Comparison of ENCODE assay signal across 14 mouse cellular contexts in genomic region chr13:4772324-4772723, GRCm38 (mm10).
DNase-seq lines count a peak whose midpoint lies in the region; ATAC-seq and TF ChIP-seq lines count a peak whose summit lies in the region.
"Had no signal": no experiment of that assay in that cellular context is flagged by ENCODE, and none has a peak within 500 bp of the region (broad histone marks: within the 10 kb centered on the region; RNA-seq: fewer than 3 reads in every experiment).

No protein-coding gene starts in this region.

- H3K4me1 ChIP-seq in stomach, embryonic 14.5 days (ENCODE audit: control insufficient read depth, insufficient read depth, low read length), result 0 out of 2 replicates have a peak, but pooled peaks cover 7% of the 10 kb centered on the region
- H3K4me1 ChIP-seq in stomach, postnatal 0 days (replicated peaks; ENCODE audit: control insufficient read depth, insufficient read depth), result no peaks in the 10 kb centered on the region
- H3K4me1 ChIP-seq in heart, embryonic 15.5 days (replicated peaks), result peaks cover 3% of the 10 kb centered on the region; the same call in 1 of the 2 replicates
- H3K4me1 ChIP-seq in forebrain, postnatal 0 days (ENCODE audit: insufficient read depth), result peaks cover 5% of the 10 kb centered on the region; the same call in 1 of the 2 replicates
- H3K4me1 ChIP-seq in midbrain, postnatal 0 days (ENCODE audit: insufficient read depth, low read length), result no peaks in the 10 kb centered on the region

- TF ChIP-seq CTCF in stomach, postnatal 0 days (IDR thresholded peaks at IDR 0.05; ENCODE audit: low read depth), result no peak
- TF ChIP-seq CTCF in forebrain, postnatal 0 days (IDR thresholded peaks at IDR 0.05; ENCODE audit: low read depth), result no peak
- no peak for TF ChIP-seq CTCF in midbrain, postnatal 0 days (IDR thresholded peaks at IDR 0.05)

- H3K9ac ChIP-seq in stomach, embryonic 14.5 days (replicated peaks; ENCODE audit: low read depth, low read length), result no peak overlapping the region
- no peak overlapping the region for H3K9ac ChIP-seq in stomach, postnatal 0 days (ENCODE audit: low read length)
- H3K9ac ChIP-seq in heart, embryonic 15.5 days, result no peak overlapping the region
- H3K9ac ChIP-seq in forebrain, postnatal 0 days, result no peak overlapping the region
- no peak overlapping the region for H3K9ac ChIP-seq in midbrain, postnatal 0 days (replicated peaks; ENCODE audit: low read length, poor library complexity, severe bottlenecking)
- H3K9ac ChIP-seq: forebrain, embryonic 13.5 days; hindbrain, embryonic 14.5 days; midbrain, embryonic 13.5 days; neural tube, embryonic 15.5 days had no signal

- WGBS in stomach, embryonic 14.5 days, result 85% methylated on average over 2 of the region's 2 CpGs
- WGBS in stomach, postnatal 0 days, result 72% methylated on average over 2 of the region's 2 CpGs
- 78% methylated on average over 2 of the region's 2 CpGs for WGBS in heart, embryonic 15.5 days
- WGBS in forebrain, postnatal 0 days, result 80% methylated on average over 2 of the region's 2 CpGs
- WGBS in midbrain, postnatal 0 days, result 88% methylated on average over 2 of the region's 2 CpGs

- no peak overlapping the region for H3K4me2 ChIP-seq in stomach, embryonic 14.5 days (replicated peaks; ENCODE audit: low read depth, low read length)
- no peak overlapping the region for H3K4me2 ChIP-seq in stomach, postnatal 0 days (replicated peaks; ENCODE audit: low read depth)
- H3K4me2 ChIP-seq in heart, embryonic 15.5 days, result no peak overlapping the region
- no peak overlapping the region for H3K4me2 ChIP-seq in forebrain, postnatal 0 days (ENCODE audit: low read depth)
- H3K4me2 ChIP-seq in midbrain, postnatal 0 days (ENCODE audit: low read depth, low read length, poor library complexity, severe bottlenecking), result no peak overlapping the region
- H3K4me2 ChIP-seq: forebrain, embryonic 13.5 days; hindbrain, embryonic 14.5 days; midbrain, embryonic 13.5 days; neural tube, embryonic 15.5 days had no signal

- no peaks in the 10 kb centered on the region for H3K9me3 ChIP-seq in stomach, embryonic 14.5 days (ENCODE audit: control insufficient read depth, low read depth, low read length)
- no peaks in the 10 kb centered on the region for H3K9me3 ChIP-seq in stomach, postnatal 0 days (ENCODE audit: control insufficient read depth, low read length)
- H3K9me3 ChIP-seq in heart, embryonic 15.5 days (replicated peaks), result no peaks in the 10 kb centered on the region
- H3K9me3 ChIP-seq in forebrain, postnatal 0 days (ENCODE audit: low read length), result no peaks in the 10 kb centered on the region
- H3K9me3 ChIP-seq in midbrain, postnatal 0 days (ENCODE audit: low read length), result no peaks in the 10 kb centered on the region
- H3K9me3 ChIP-seq: forebrain, embryonic 13.5 days; midbrain, embryonic 13.5 days; neural tube, embryonic 15.5 days had no signal

- DNase-seq in frontal cortex, postnatal 10 days (ENCODE audit: low spot score in 2 of 2), result no peak
- no peak for DNase-seq in stomach, postnatal 0 days (ENCODE audit: low spot score)
- no peak for DNase-seq in thymus, adult 18-20 months
- no peak for DNase-seq in forebrain, postnatal 0 days
- no peak for DNase-seq in midbrain, postnatal 0 days (ENCODE audit: low spot score)
- DNase-seq: layer of hippocampus, postnatal 36 days; thymus, postnatal 14 days had no signal

- no peak for TF ChIP-seq EP300 in stomach, postnatal 0 days (optimal IDR thresholded peaks at IDR 0.05)

- H3K27me3 ChIP-seq in stomach, embryonic 14.5 days (ENCODE audit: control insufficient read depth, insufficient read depth, low read length), result no peaks in the 10 kb centered on the region
- H3K27me3 ChIP-seq in stomach, postnatal 0 days (ENCODE audit: control insufficient read depth, insufficient read depth, low read length), result no peaks in the 10 kb centered on the region
- no peaks in the 10 kb centered on the region for H3K27me3 ChIP-seq in heart, embryonic 15.5 days
- H3K27me3 ChIP-seq in forebrain, postnatal 0 days (ENCODE audit: insufficient read depth, low read length), result no peaks in the 10 kb centered on the region
- no peaks in the 10 kb centered on the region for H3K27me3 ChIP-seq in midbrain, postnatal 0 days (ENCODE audit: insufficient read depth, low read length)
- H3K27me3 ChIP-seq: forebrain, embryonic 13.5 days; midbrain, embryonic 13.5 days; neural tube, embryonic 15.5 days had no signal

- peak; percentile 33; the same call in 1 of the 2 replicates for ATAC-seq in frontal cortex, adult (ENCODE audit: low TSS enrichment)
- no peak for ATAC-seq in stomach, embryonic 14.5 days (ENCODE audit: insufficient number of reproducible peaks, insufficient read depth, low FRiP score, low read depth)
- no peak for ATAC-seq in stomach, postnatal 0 days (ENCODE audit: low FRiP score, low TSS enrichment)
- ATAC-seq in heart, embryonic 15.5 days (replicated peaks; ENCODE audit: insufficient number of reproducible peaks, insufficient read depth, low FRiP score, low read depth), result no peak
- no peak for ATAC-seq in forebrain, postnatal 0 days
- ATAC-seq in midbrain, postnatal 0 days (ENCODE audit: low FRiP score), result no peak

- no peak overlapping the region for H3K4me3 ChIP-seq in stomach, embryonic 14.5 days (ENCODE audit: low read depth, low read length)
- no peak overlapping the region for H3K4me3 ChIP-seq in stomach, postnatal 0 days (ENCODE audit: low read depth, low read length)
- H3K4me3 ChIP-seq in heart, embryonic 15.5 days, result no peak overlapping the region
- no peak overlapping the region for H3K4me3 ChIP-seq in forebrain, postnatal 0 days (ENCODE audit: low read depth, low read length)
- H3K4me3 ChIP-seq in midbrain, postnatal 0 days (ENCODE audit: low read depth, low read length), result no peak overlapping the region
- H3K4me3 ChIP-seq: forebrain, embryonic 13.5 days; midbrain, embryonic 13.5 days; neural tube, embryonic 15.5 days had no signal

- H3K27ac ChIP-seq in stomach, embryonic 14.5 days (ENCODE audit: low read length), result peak overlapping the region; percentile 6; the same call in 1 of the 2 replicates
- H3K27ac ChIP-seq in stomach, postnatal 0 days (replicated peaks), result no peak overlapping the region; the same call in 1 of the 2 replicates
- H3K27ac ChIP-seq in heart, embryonic 15.5 days, result 0 out of 2 replicates have a peak overlapping the region, but pooled peaks have one; percentile 40
- H3K27ac ChIP-seq in forebrain, postnatal 0 days (ENCODE audit: low read depth, low read length), result no peak overlapping the region
- H3K27ac ChIP-seq in midbrain, postnatal 0 days (ENCODE audit: low read depth, low read length), result no peak overlapping the region
- H3K27ac ChIP-seq: forebrain, embryonic 13.5 days; hindbrain, embryonic 14.5 days; midbrain, embryonic 13.5 days; neural tube, embryonic 15.5 days had no signal

- H3K36me3 ChIP-seq in stomach, embryonic 14.5 days (ENCODE audit: control insufficient read depth, insufficient read depth, low read length), result no peaks in the 10 kb centered on the region
- H3K36me3 ChIP-seq in stomach, postnatal 0 days (ENCODE audit: control insufficient read depth, insufficient read depth, low read length), result no peaks in the 10 kb centered on the region
- no peaks in the 10 kb centered on the region for H3K36me3 ChIP-seq in heart, embryonic 15.5 days
- no peaks in the 10 kb centered on the region for H3K36me3 ChIP-seq in forebrain, postnatal 0 days (ENCODE audit: insufficient read depth)
- H3K36me3 ChIP-seq in midbrain, postnatal 0 days (ENCODE audit: insufficient read depth, low read length), result no peaks in the 10 kb centered on the region
- H3K36me3 ChIP-seq: midbrain, embryonic 13.5 days; neural tube, embryonic 15.5 days had no signal

Comparison
In these comparisons a context has a peak if more than half of its experiments do, and no peak if none do; other contexts are left out.
1. H3K27ac ChIP-seq: peak in stomach, embryonic 14.5 days (single experiment) and heart, embryonic 15.5 days (single experiment); none in stomach, postnatal 0 days (single experiment), forebrain, postnatal 0 days (single experiment) and midbrain, postnatal 0 days (single experiment).